Mouse (Mus musculus): ENCODE measurements around the gene Sec63.

The Sec63 gene

DNA sequence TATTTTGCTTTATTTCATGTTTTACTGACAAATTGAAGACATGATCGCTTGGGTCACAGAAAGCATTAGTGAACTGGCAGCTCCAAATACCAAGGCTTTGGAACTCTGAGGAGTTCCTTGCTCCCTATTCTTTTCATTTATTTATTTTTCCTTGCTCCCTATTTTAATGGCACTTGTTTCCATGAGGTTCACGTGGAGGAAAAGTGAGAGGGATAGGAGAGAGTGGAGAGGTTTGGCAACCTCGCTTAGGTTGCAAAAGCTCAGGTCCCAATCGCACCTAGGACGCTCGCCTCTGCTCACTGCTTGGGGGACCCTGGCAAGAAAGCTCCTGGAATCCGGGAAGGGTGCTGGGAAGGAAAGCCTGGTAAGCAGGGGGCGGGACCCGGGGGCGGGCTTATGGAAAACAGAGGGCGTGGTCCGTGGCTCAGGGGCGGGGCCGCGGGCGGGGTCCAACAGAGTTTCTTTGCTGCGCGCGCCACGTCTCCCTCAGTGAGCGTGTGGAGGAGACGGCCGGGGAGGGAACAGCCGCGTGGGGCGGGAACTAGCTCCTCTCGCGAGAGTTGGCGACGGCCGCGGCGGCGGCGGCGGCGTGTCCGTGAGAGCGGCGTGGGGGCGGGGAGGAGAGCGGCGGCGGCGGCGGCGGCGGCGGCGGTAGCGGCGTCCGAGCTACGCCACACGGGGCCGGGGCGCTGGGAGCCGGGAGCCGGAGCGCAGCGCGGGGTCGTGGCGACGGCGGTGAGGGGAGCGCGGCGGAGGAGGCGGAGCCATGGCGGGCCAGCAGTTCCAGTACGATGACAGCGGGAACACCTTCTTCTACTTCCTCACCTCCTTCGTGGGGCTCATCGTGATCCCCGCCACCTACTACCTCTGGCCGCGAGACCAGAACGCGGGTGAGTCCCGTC, at the start of gene Sec63:
Gene Sec63, plus strand, starts transcription at position 498 of the 902 bp plus-strand sequence.
- CTCF ChIA-PET: interaction anchor here (0.7 kb wide), 1 partner anchor 415 kb away, joined by 3 read pairs; no protein-coding TSS in a partner anchor

DNA sequence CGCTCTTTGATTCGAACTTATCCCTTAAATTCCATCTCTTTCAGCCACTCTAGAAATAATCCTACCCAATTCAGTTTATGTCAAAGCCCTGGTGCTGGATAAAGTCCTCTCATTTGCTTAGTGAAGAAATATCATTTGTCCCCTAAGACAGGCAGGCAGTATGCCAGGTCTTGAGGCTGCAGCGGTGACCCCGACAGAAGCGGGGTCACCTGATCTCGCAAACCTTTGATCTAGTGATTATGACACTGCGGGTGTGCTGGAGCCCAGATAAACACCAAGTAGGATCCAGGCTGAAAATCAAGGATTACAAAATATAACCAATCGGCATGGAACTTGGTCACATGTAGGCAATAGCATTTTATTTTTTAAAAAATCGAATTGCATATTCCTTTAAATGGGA, 46.6 kb upstream of the Sec63 start:
- CTCF ChIA-PET: no interaction called here

DNA sequence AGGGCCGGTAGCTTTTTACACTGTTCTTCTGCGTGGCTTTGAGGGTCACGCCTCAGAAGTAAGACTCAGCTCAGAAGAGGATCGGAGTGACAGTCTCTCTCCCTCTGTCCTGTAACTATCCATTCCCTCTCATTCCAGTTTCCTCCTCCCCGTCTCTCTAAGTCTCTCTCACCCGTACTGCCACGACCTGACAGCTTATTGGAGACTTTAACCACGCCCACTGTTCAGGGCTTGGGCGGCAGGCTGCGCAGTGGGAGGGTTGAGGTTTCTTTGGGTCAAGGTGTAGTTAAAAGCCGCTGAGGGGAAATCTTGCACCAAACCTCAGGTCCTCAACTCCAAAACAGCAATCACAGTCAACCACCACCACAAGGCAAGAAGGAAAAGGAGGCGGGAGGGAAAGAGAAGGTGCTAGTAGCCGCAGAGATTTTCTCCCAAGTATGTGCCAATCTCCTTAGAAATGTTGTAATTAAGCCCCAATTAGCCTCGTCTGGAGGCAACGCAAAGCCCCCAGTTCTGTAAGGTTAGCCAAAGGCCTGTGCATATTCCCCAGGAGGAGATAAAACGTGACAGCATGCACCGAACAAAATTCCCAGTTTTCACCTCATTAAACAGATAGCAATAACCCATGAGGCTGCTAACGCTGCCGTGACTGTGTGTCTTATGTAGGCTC, 45.8 kb upstream of the Sec63 start:
- CTCF ChIA-PET: no interaction called here

DNA sequence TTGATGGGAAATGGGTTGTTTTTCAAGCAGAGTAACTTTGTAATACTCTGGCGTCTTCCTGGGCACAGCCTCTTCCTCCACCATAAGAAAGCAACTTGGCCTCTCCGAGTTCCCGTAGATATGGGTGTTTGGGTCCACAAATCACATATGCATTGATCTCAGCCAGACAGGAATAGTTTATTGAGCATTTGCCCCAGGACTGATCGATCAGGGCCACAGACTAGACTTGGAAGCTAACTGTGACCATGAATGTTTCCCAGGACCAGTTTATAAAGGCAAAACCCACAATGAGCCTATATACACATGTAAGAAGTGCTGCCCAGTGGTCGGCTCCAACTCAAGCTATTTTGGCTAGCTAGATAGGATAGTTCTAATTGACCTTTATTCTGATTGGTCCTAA, 39.2 kb upstream of the Sec63 start:
- CTCF ChIA-PET: no interaction called here

DNA sequence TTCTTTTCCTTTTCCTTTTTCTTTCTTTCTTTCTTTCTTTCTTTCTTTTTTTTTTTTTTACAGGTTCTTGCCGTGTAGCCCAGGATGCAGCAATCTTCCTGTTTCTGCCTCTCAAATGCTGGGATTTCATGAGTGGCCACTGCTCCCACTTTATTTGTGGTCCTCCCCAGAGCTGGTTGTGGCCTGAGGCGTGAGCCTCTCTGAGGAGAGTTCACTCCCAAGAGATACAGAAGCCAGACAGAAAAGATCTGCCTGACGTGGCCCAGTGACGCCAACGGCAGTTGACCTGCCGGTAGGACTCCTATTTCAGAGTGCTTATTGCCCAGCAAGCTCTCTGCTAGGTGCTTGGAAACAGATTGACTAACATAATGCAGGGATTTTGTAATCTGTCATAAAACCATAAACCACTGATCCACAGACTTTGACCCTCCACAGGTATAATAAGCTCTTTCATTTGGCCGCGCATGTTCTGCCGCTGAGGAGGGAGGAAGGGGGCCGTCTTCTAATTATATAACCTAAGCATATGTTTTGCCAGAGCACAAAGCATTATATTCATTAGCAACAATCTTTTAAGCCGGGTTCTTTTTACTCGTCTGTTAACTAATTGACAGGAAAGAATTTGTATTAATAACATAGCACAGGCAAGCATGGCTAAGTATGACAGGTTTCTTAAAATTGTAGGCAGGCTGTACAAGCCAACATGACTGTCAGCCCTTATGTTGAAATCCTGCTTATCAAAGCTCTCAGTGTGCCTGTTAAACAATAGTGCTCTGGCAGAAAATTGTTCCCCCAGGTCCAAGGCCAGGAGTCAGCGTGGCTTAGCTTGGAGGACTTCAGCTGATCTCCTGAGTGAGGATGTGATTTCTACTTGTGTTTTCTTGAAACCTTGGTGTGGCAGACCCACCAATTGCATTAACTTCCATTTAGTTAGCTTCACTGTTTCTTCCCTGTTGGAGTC, 37.7 kb upstream of the Sec63 start:
- CTCF ChIA-PET: interaction anchor here (0.5 kb wide), 1 partner anchor 45 kb away, joined by 4 read pairs; no protein-coding TSS in a partner anchor

DNA sequence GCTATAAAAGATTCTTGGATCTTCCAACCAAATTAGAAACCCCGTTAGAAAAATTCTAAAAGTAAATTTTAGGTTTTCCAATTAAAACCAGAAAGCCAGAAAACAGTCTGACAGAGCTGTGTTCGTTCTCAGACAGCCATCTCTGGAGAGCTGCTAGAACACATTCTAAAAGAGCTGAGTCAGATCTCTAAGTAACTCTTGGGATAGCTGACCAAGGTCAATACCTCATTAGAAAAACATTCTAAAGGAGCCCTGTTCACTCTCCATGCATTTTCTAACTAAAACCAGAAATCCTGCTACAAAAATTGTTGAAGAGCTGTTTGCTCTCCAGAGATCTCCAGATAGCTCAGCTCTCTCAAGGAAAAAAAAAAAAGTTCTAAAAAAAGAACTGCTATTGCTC, 31.7 kb upstream of the Sec63 start:
- CTCF ChIA-PET: interaction anchor here (0.5 kb wide), 1 partner anchor 438 kb away, joined by 3 read pairs; no protein-coding TSS in a partner anchor

DNA sequence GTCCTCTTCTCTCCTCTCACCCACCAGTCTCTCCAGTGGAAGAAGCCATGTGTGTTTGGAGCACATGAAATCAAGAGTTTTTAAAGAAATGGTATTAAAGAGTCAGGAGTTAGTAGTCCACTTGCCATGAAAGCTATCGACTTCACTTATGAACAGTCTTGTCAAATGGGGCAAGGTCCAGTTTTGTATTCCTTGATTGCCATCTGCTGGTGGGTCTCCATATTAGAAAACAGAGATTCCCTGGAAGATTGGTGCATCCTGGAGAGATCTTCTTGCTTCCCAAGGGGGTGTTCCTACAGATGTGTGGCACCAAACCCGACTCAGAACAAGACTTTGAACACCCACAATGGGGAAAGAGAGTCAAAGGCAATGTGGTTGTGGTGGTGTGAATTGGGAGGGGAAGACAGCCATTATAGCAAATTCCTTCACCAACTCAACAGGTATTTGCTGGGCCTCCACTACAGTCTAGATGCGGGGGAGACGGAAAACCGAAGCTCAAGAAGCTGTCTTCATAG, 26.7 kb upstream of the Sec63 start:
- CTCF ChIA-PET: interaction anchor here (0.5 kb wide), 1 partner anchor 211 kb away, joined by 4 read pairs; no protein-coding TSS in a partner anchor

DNA sequence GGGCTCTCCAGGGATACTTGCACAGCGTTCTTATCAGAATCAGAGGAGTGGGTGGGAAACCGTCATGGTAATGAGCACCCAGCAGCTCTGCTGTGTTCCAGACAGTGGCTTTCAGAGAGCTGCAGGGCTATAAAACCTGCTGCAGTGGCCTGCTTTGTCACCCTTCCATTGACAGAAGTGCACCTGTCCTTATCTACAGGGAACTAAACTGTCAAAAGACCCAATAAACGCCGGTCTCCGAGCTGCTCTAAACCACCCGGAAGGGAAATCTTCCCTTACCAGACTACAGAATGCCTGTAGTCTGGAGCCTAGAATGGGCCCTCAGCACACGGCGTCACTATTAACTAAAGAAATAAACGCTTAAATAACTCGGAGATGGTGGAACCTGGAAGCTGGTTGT, 9.5 kb upstream of the Sec63 start:
- CTCF ChIA-PET: no interaction called here

DNA sequence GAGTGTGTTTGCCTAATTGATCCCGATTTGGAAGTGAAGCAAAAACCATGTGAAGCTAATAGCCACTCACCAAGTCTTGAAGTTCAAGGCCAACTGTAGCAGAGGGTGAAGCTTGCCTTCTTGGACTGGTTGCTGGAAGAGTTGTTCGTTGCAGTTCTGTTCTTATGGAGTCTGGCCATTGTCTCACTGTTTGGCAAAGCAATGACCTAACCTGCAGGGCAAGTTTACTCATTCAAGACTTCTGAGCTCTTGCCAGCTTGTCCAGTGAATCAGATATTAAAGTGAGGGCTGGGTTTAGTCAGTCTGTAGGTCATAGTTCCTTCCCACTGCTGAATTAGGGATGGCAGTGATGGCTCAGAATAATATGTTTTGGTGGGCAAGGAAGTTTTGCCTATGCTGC, 7.0 kb upstream of the Sec63 start:
- CTCF ChIA-PET: interaction anchor here (0.6 kb wide), 1 partner anchor 237 kb away, joined by 3 read pairs; no protein-coding TSS in a partner anchor

DNA sequence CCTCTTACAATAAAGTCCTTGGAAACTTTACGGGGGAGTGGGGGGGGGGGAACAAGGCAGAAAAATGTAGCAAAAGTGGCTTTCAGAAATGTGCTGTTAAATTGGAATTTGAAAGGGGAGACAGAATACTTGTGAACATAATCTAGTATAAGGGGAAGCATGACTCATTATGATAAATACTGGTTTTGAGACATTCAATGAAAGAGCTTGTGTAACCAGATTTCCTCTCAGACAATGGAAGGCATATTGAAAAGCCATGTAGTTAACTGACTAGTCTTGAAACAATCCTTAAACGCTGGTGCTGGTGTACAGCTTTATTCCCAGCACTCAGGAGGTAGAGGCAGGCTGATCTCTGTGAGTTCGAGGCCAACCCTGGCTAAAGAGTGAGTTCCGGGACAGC, 1.6 kb upstream of the Sec63 start:
- CTCF ChIA-PET: interaction anchor here (0.6 kb wide), 1 partner anchor 257 kb away, joined by 14 read pairs; no protein-coding TSS in a partner anchor

DNA sequence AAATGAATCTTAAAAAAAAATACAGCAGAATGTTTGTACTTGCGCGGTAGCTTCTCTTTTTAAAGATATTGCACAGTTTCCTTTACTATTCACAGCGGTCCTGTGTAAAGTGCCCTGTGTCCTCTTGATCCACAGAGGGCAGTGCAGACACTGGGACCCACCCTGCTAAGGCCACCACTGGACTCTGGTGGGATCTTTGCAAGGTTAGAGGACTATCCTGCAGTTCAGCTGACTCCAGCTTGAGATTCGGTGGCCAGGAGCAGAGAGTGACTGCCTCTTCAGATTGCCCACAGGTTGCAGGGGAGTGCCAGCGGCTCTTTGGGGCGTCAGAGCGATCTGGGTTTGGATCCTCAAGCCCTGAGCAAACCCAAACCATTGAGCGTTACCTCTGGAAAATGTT, 967 bp upstream of the Sec63 start:
- CTCF ChIA-PET: interaction anchor here (0.6 kb wide), 1 partner anchor 257 kb away, joined by 14 read pairs; no protein-coding TSS in a partner anchor

DNA sequence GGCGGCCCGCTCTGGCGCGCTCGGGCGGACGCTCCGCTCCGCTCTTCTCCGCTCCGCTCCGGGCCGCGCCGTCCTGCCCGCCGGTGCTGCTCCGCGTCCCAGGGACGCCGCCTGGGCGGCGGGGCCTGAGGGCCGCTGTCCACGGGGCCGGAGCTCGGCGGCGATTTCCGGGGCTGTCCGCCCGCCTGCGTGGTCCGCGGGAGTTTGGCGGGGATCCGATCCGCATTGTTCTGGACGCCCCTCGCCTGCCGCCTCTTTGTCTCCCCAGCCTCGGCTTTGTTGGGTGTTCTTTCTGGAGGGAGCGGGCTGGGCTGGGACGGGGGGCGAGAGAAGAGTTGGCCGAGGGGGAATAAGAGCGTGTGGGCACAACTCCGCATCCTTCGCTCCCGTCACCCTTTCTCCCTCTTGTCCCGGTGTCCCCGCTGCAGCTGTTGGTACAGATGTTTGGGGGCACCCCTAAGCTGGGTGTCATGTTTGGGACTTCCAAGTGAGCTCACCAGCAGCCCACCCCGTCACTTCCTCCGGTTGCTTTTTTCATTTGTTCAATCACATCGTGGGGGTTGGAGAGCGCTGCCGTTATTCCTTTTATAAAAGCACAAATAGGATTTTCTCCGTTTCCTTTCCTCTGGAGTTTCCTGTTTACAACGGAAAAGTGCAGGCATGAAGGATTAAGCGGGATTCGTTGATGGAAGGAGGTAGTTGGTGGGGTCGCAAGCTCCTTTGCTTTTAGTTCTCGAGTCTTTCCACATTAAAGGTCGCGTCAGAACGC, 789 bp downstream of the Sec63 start:
- CTCF ChIA-PET: no interaction called here

DNA sequence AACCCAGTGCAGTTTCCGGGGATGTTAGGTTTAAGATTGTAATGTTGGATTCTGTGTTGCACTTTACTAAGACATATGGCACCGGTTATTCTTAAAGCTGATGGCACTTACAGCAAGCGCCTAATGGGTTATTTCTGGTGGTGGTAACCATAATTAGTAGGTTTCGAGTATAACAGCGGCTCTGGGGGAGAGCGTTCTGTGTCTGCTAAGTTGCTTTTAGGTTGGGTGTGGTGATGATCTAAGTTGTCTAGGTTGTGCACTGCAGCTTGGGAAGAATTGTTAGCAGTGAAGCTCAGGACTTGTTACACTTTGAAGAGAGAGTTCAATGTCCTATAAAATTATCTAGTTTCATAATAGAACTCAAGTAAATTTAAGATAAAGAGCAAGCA, 1.4 kb downstream of the Sec63 start:
- CTCF ChIA-PET: no interaction called here

DNA sequence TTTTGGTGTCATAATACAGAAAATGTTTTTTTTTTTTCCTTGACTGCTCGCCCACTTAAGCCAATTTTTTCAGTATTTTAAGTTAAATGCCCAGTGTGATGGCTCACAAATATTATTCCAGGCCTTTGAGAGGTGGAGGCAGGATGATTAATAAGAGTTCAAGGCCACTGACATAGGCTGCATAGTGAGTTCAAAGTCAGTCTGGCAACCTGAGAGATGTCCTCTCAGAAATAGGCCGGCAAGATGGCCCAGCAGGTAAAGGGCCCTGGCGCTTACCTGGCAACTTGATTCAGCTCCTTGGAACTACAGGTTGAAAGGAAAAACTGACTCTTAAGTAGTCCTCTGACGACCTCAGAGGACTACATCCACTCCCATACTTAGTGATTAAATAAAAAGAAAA, 1.9 kb downstream of the Sec63 start:
- CTCF ChIA-PET: interaction anchor here (0.5 kb wide), 1 partner anchor 66 kb away, joined by 8 read pairs; no protein-coding TSS in a partner anchor

DNA sequence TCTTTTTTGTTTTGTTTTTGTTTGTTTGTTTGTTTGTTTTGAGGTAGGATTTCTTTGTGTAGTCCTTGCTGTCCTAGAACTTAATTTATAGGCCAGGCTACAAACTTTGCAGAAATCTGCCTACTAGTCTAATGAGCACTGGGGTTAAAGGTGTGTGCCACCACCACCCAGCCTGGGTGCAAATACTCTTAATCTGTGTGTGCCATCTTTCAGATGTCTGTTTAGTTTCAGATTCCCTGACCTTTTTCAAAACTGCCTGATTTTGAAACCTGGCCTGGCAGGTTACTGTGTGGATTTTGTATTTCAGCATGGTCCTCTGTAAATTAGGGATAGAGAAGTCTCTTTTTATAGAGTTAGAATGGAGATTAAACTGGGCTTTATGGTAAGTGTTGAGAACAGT, 4.0 kb downstream of the Sec63 start:
- CTCF ChIA-PET: no interaction called here

DNA sequence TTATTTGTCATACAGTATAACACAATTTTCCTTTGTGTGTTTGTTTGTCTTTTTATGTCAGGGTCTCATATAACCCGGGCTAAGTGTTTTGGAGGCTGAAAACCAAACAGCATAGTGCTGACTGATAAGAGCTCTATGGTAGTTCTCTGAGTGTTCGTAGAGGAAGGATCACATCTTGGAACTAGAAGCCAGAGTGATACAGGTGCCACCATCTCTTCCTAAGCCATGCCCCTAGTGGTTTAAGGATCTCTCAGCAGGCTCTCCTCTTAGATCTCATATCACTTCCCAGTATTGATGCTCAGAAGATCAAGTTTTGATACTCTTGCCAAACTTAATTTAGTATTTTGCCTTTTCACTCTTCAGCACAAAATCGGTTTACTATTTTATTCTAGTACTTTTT, 14.2 kb downstream of the Sec63 start:
- CTCF ChIA-PET: no interaction called here

DNA sequence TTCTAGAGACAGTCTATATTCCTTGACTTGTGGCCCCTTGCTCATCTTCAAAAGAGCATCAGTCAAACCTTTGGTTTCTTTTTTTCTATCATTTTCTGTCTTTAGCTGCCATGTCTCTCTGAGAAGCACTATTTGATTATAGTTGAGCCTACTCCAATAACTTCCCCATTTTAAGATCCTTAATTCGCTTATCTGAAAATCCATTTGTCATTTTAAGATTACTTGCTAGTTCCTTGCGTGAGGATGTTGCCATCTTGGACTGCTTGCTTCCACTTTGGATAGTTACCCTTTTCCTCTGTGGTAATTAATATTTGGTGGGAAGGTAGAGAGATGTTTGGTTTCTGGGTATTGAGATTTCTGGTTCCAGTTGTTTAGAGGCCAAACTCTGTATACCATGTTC, 19.5 kb downstream of the Sec63 start:
- CTCF ChIA-PET: no interaction called here

DNA sequence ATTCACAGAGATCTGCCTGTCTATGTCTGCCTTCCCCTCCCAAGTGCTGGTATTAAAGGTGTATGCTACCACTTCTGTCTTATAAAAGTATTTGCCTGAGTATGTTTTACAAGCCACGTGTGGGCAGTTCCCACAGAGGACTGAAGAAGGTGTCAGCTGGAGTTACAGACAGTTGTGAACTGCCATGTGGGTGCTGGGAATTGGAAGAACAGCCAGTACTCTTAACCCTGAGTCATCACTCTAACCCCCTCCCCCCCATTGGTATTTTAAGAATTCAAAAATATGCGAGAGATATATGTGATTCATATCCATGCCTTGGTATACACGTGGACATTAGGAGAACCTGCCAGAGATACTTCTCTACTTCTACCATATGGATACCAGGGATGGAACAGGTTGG, 20.4 kb downstream of the Sec63 start:
- CTCF ChIA-PET: interaction anchor here (0.6 to 0.7 kb wide), 2 partner anchors 25 to 53 kb away, joined by 3 to 4 read pairs; no protein-coding TSS in a partner anchor

DNA sequence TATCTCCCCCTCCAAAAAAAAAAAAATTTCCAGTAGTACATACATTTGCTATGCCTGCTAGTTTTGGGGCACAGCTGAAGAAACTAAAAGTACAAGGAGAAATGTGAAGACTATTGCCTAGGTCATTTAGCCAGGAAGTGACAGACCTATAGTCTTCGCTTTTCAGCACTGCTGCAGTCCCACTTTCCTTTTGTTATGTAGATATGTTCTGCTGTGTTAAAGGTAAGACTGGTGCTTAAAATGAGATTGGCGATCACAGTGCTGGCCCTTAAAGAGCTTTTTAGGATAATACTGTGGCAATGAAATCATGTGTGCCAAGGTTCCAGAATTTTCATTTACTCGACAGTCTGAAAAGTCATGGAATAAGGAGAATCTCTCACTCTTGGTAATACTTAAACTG, 39.6 kb downstream of the Sec63 start:
- CTCF ChIA-PET: interaction anchor here (0.7 kb wide), 2 partner anchors 27 to 43 kb away, joined by 3 read pairs; no protein-coding TSS in a partner anchor

DNA sequence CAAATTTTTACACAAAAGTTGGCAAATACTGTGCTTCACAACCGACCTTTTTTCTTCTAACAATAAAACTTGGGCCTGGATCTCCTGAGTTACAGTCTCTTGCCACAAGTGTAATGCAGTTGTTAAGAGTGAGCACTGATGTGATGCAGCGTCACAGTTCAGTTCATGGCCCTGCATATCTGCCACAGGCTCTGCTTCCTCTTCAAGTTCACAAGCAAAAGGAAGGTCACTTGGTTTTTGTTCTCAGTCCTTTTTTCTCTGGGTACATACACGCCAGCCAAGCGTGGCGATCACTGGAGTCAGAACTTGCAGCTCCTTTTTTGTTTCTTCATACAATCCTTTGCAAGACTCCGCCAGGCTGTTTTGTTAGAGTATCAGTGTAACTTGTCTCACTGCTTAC, 64.6 kb downstream of the Sec63 start:
- CTCF ChIA-PET: interaction anchor here (0.7 kb wide), 1 partner anchor 1518 kb away, joined by 3 read pairs; no protein-coding TSS in a partner anchor
